Mouse (Mus musculus) thymus, postnatal 4 days (tissue): ENCODE measurements at regions not wholly inside any gene's neighbourhood (a gene's known extent, or its start where the extent isn't known, plus 50 kb on each side); places are given as distances from the start of the nearest gene placed in this dataset.

Experiments used
- DNase-seq: peaks from one replicate; pipeline ENCODE4 v3.0.0; 2021

- no peak for DNase-seq
These were observed 54.7 kb upstream of the Irx5 start for GRCm38 (mm10) chr8:92302694-92303093.

GRCm38 (mm10) chr8:92301029-92301428, 56.4 kb upstream of the Irx5 start:
- no peak for DNase-seq

- DNase-seq: no peak
These were observed 70.3 kb upstream of the Irx5 start for GRCm38 (mm10) chr8:92286841-92287811.

GRCm38 (mm10) chr8:92275755-92276154, 81.7 kb upstream of the Irx5 start:
- DNase-seq: no peak

- no peak for DNase-seq
These were observed 84.7 kb upstream of the Irx5 start for GRCm38 (mm10) chr8:92272726-92273125.

GRCm38 (mm10) chr8:92272073-92272472, 85.4 kb upstream of the Irx5 start:
- no peak for DNase-seq

GRCm38 (mm10) chr8:92270636-92271035, 86.8 kb upstream of the Irx5 start:
- DNase-seq: no peak

GRCm38 (mm10) chr8:92267415-92267814, 90.0 kb upstream of the Irx5 start:
- DNase-seq: no peak

GRCm38 (mm10) chr8:92260056-92260455, 97.4 kb upstream of the Irx5 start:
- DNase-seq: no peak

GRCm38 (mm10) chr8:92258258-92258657, 99.2 kb upstream of the Irx5 start:
- no peak for DNase-seq

GRCm38 (mm10) chr8:92252597-92253375, 104.6 kb upstream of the Irx5 start:
- no peak for DNase-seq

GRCm38 (mm10) chr8:92246301-92246700, 111.1 kb upstream of the Irx5 start:
- DNase-seq: no peak

GRCm38 (mm10) chr8:92240686-92241275, 116.6 kb upstream of the Irx5 start:
- no peak for DNase-seq

- no peak for DNase-seq
These were observed 125.8 kb upstream of the Irx5 start for GRCm38 (mm10) chr8:92231326-92232225.

- no peak for DNase-seq
These were observed 127.9 kb upstream of the Irx5 start for GRCm38 (mm10) chr8:92229526-92229925.

GRCm38 (mm10) chr8:92224929-92225328, 132.5 kb upstream of the Irx5 start:
- DNase-seq: no peak

GRCm38 (mm10) chr8:92222992-92223391, 134.4 kb upstream of the Irx5 start:
- no peak for DNase-seq

- no peak for DNase-seq
These were observed 138.1 kb upstream of the Irx5 start for GRCm38 (mm10) chr8:92219181-92219890.

- no peak for DNase-seq
These were observed 139.9 kb upstream of the Irx5 start for GRCm38 (mm10) chr8:92217521-92217920.

- no peak for DNase-seq
These were observed 141.2 kb upstream of the Irx5 start for GRCm38 (mm10) chr8:92216176-92216575.

- no peak for DNase-seq
These were observed 144.5 kb upstream of the Irx5 start for GRCm38 (mm10) chr8:92212786-92213535.
